Mouse (Mus musculus) gastrocnemius, adult 8-10 months (tissue): ENCODE data around the gene Igsf11. TPM values are rescaled to one million over a fixed set of nuclear protein-coding genes. Genes with fewer than 3 reads are reported as not detected.

Experiments
- total RNA-seq, 4 experiments: library from RNA; stranded (reverse); gene quantifications; 2 replicates each; pipeline ENCODE4 v1.2.4; 2022

The Igsf11 gene
- total RNA-seq, 4 experiments from 2014 or later = 0.08 to 0.19 (median 0.13) TPM

Other genes starting within 250 kb of the Igsf11 start
- gene Arhgap31, start 179.4 kb upstream of the Igsf11 start, total RNA-seq = 10 to 100 TPM in 2 of 4 experiments, 1 to 10 TPM in 2; 9.3 to 14.3 (median 11.0) TPM
- gene B4galt4, start 150.4 kb upstream of the Igsf11 start, total RNA-seq = 1 to 10 TPM; 2.3 to 3.5 (median 2.9) TPM
- gene Upk1b, start 92.3 kb upstream of the Igsf11 start, total RNA-seq = not detected
- gene 4930435E12Rik, start 63.9 kb upstream of the Igsf11 start, total RNA-seq = not detected